Mouse (Mus musculus) megakaryocyte progenitor cell, adult 5-6 weeks (primary cell): ENCODE data around the gene Grsf1. TPM values are rescaled to one million over a fixed set of nuclear protein-coding genes. Genes with fewer than 3 reads are reported as not detected.

Experiments
- ATAC-seq: replicated peaks from 2 replicates; pipeline ENCODE4 v1.8.0; 2016; ENCODE audit warnings: mild to moderate bottlenecking, moderate TSS enrichment, inconsistent platforms; ENCODE audit not compliant: poor library complexity
- total RNA-seq, 2 experiments: library from RNA; stranded (forward) in 1 of 2; stranded (reverse) in 1 of 2; fragments of 157-497, 149-512 nt in 1 of 2; fragments of 200-1000 nt in 1 of 2; gene quantifications; 2 replicates each; pipeline versions ENCODE4 v1.2.3 to v1.2.4; 2015 to 2017

The Grsf1 gene
- total RNA-seq, 2 experiments from 2014 or later = 74.0 to 77.0 TPM

GRCm38 (mm10) chr5:88632463-88632862, 43.5 kb downstream of the Grsf1 start:
- no peak for ATAC-seq

- no peak for ATAC-seq
Observed at GRCm38 (mm10) chr5:88631545-88631944, 44.4 kb downstream of the Grsf1 start.

DNA sequence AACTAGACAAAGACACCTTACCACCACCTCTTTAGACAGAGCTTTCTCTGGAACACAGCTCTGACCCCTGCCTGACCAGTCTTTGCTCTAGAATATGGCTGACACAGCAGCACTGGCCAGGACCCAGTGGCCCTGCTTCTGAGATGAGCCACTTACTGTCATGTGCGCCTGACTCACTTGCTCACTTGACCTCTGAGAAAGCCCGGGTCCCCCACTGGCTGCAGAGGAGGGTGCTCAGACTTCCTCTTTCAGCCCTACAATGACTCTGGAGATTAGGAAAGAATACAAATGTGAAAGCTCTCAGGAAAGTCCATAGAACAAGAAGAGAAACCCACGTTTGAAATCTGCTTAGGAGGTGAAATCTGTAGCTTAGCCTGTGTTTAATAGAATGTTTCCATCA, 45.1 kb downstream of the Grsf1 start:
- ATAC-seq = peak; percentile 91

GRCm38 (mm10) chr5:88629987-88630386, 46.0 kb downstream of the Grsf1 start:
- ATAC-seq = no peak

DNA sequence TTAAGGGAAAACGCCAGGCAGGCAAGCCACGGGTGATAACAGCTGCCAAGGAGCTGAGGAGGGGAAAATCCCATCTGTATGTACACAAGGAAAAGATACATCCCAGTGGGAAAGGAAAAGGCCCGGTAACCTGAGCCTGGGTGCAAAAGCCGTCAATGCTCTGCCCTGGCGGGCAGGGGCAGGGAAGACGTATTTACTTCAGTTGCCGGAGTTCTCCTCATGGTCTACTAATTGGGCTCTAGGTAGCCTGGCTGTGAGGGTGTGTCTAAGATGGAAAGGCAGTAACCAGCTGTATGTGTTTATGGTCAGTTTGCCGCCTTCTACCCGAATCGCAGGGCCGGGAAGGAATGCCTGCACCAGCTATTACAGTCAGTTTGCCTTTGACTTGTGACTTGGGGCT, 46.8 kb downstream of the Grsf1 start:
- ATAC-seq = no peak

- peak; percentile 85 for ATAC-seq
Observed at GRCm38 (mm10) chr5:88627545-88627944, 48.4 kb downstream of the Grsf1 start.

GRCm38 (mm10) chr5:88616988-88617387, 59.0 kb downstream of the Grsf1 start:
- no peak for ATAC-seq

DNA sequence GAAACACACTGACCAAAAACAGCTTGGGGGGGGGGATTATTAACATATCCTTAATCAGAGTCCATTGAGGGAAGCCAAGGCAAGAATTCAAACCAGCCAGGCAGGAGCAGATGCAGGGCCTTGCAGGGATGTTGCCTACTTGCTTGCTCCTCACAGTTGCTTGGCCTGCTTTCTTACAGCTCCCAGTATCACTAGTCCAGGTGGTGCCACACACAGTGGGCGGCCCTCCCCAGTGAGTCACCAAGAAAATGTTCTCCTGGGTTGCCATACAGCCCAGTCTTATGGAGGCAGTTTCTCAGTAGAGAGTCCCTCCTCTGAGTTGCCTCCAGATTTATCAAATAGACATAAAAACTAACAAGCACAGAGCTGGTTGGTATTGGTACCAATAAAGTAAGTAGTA, 61.8 kb downstream of the Grsf1 start:
- ATAC-seq = no peak

Other genes starting within 250 kb of the Grsf1 start
- gene Ambn, start 220.2 kb downstream of the Grsf1 start, total RNA-seq (2015) = not detected in 2 replicates
- not detected in 2 replicates for gene Ambn, start 220.2 kb downstream of the Grsf1 start, total RNA-seq (2017)
- gene Enam, start 188.2 kb downstream of the Grsf1 start, total RNA-seq (2015) = not detected in 2 replicates
- not detected in 2 replicates for gene Enam, start 188.2 kb downstream of the Grsf1 start, total RNA-seq (2017)
- gene Jchain, start 148.3 kb downstream of the Grsf1 start, total RNA-seq (2015) = 1.5 and 2.3 TPM in 2 replicates
- 0.84 and 3.3 TPM in 2 replicates for gene Jchain, start 148.3 kb downstream of the Grsf1 start, total RNA-seq (2017)
- 87.9 and 92.8 TPM in 2 replicates for gene Utp3, start 121.7 kb downstream of the Grsf1 start, total RNA-seq (2015)
- 55.1 and 71.4 TPM in 2 replicates for gene Utp3, start 121.7 kb downstream of the Grsf1 start, total RNA-seq (2017)
- gene Rufy3, start 111.1 kb downstream of the Grsf1 start, total RNA-seq (2015) = 6.8 and 7.1 TPM in 2 replicates
- gene Rufy3, start 111.1 kb downstream of the Grsf1 start, total RNA-seq (2017) = 13.0 and 18.7 TPM in 2 replicates
- 29.4 and 34.6 TPM in 2 replicates for gene Mob1b, start 44.7 kb upstream of the Grsf1 start, total RNA-seq (2015)
- gene Mob1b, start 44.7 kb upstream of the Grsf1 start, total RNA-seq (2017) = 8.7 and 9.0 TPM in 2 replicates
- gene Dck, start 88.8 kb upstream of the Grsf1 start, total RNA-seq (2015) = 44.5 and 48.0 TPM in 2 replicates
- 19.6 and 26.6 TPM in 2 replicates for gene Dck, start 88.8 kb upstream of the Grsf1 start, total RNA-seq (2017)
- not detected in 2 replicates for gene Slc4a4, start 210.6 kb upstream of the Grsf1 start, total RNA-seq (2015)
- not detected in 2 replicates for gene Slc4a4, start 210.6 kb upstream of the Grsf1 start, total RNA-seq (2017)